Mouse (Mus musculus): ENCODE data around the gene Nck2. TPM values are rescaled to one million over a fixed set of nuclear protein-coding genes. Genes with fewer than 3 reads are reported as not detected.

Nck2 gene
- polyA plus RNA-seq, 1 experiment: 106 TPM

GRCm38 (mm10) chr1:43594738-43595137, 150.4 kb downstream of the Nck2 start:
- H3K4me1 ChIP-seq (replicated peaks; ENCODE audit: control insufficient read depth, insufficient read depth, low read length): peaks cover 22% of the 10 kb centered on the region
- no peak overlapping the region for H3K27ac ChIP-seq (ENCODE audit: control insufficient read depth, insufficient read depth, low read length)
- TF ChIP-seq POLR2A (IDR thresholded peaks at IDR 0.05; ENCODE audit: control insufficient read depth, extremely low read depth, insufficient read depth, low read length, poor library complexity) (no peak), CTCF (IDR thresholded peaks at IDR 0.05; ENCODE audit: borderline replicate concordance, control insufficient read depth, extremely low read depth, insufficient read depth, low read length, poor library complexity) (no peak)
- WGBS: 64% methylated on average over 4 of the region's 4 CpGs
- H3K27me3 ChIP-seq (ENCODE audit: control insufficient read depth, insufficient read depth, low read length): no peaks in the 10 kb centered on the region
- DNase-seq: no peak
- no peaks in the 10 kb centered on the region for H3K36me3 ChIP-seq (ENCODE audit: control insufficient read depth, insufficient read depth, low read length)
- H3K4me3 ChIP-seq (ENCODE audit: control insufficient read depth, insufficient read depth, low read length): no peak overlapping the region

GRCm38 (mm10) chr1:43597731-43598130, 153.4 kb downstream of the Nck2 start:
- no peak for TF ChIP-seq POLR2A (IDR thresholded peaks at IDR 0.05; ENCODE audit: control insufficient read depth, extremely low read depth, insufficient read depth, low read length, poor library complexity)
- TF ChIP-seq CTCF (IDR thresholded peaks at IDR 0.05; ENCODE audit: borderline replicate concordance, control insufficient read depth, extremely low read depth, insufficient read depth, low read length, poor library complexity): no peak
- no peak overlapping the region for H3K27ac ChIP-seq (ENCODE audit: control insufficient read depth, insufficient read depth, low read length)
- DNase-seq: no peak
- H3K4me3 ChIP-seq (ENCODE audit: control insufficient read depth, insufficient read depth, low read length): no peak overlapping the region
- no peaks in the 10 kb centered on the region for H3K36me3 ChIP-seq (ENCODE audit: control insufficient read depth, insufficient read depth, low read length)
- no peaks in the 10 kb centered on the region for H3K27me3 ChIP-seq (ENCODE audit: control insufficient read depth, insufficient read depth, low read length)
- peaks cover 32% of the 10 kb centered on the region for H3K4me1 ChIP-seq (replicated peaks; ENCODE audit: control insufficient read depth, insufficient read depth, low read length)

- DNase-seq: no peak
- H3K27ac ChIP-seq (ENCODE audit: control insufficient read depth, insufficient read depth, low read length): no peak overlapping the region
- H3K36me3 ChIP-seq (ENCODE audit: control insufficient read depth, insufficient read depth, low read length): no peaks in the 10 kb centered on the region
- no peak for TF ChIP-seq POLR2A (IDR thresholded peaks at IDR 0.05; ENCODE audit: control insufficient read depth, extremely low read depth, insufficient read depth, low read length, poor library complexity)
- TF ChIP-seq CTCF (IDR thresholded peaks at IDR 0.05; ENCODE audit: borderline replicate concordance, control insufficient read depth, extremely low read depth, insufficient read depth, low read length, poor library complexity): no peak
- no peaks in the 10 kb centered on the region for H3K27me3 ChIP-seq (ENCODE audit: control insufficient read depth, insufficient read depth, low read length)
- no peak overlapping the region for H3K4me3 ChIP-seq (ENCODE audit: control insufficient read depth, insufficient read depth, low read length)
- peaks cover 29% of the 10 kb centered on the region for H3K4me1 ChIP-seq (replicated peaks; ENCODE audit: control insufficient read depth, insufficient read depth, low read length)
Measured at GRCm38 (mm10) chr1:43599483-43599882, 155.1 kb downstream of the Nck2 start.

- Histone ChIP-seq H3K27ac (ENCODE audit: control insufficient read depth, insufficient read depth, low read length) (peak overlapping the region; percentile 68), H3K4me3 (ENCODE audit: control insufficient read depth, insufficient read depth, low read length) (peak overlapping the region; percentile 2; the same call in 1 of the 2 replicates), H3K36me3 (ENCODE audit: control insufficient read depth, insufficient read depth, low read length) (no peaks in the 10 kb centered on the region), H3K4me1 (replicated peaks; ENCODE audit: control insufficient read depth, insufficient read depth, low read length) (peaks cover 25% of the 10 kb centered on the region), H3K27me3 (ENCODE audit: control insufficient read depth, insufficient read depth, low read length) (no peaks in the 10 kb centered on the region)
- TF ChIP-seq POLR2A (IDR thresholded peaks at IDR 0.05; ENCODE audit: control insufficient read depth, extremely low read depth, insufficient read depth, low read length, poor library complexity) (no peak), CTCF (IDR thresholded peaks at IDR 0.05; ENCODE audit: borderline replicate concordance, control insufficient read depth, extremely low read depth, insufficient read depth, low read length, poor library complexity) (no peak)
- peak; percentile 65 for DNase-seq
- 12% methylated on average over 8 of the region's 8 CpGs for WGBS
Measured at GRCm38 (mm10) chr1:43601054-43601453, 156.7 kb downstream of the Nck2 start.

GRCm38 (mm10) chr1:43615948-43616347, 171.6 kb downstream of the Nck2 start:
- Histone ChIP-seq H3K36me3 (ENCODE audit: control insufficient read depth, insufficient read depth, low read length) (no peaks in the 10 kb centered on the region), H3K27me3 (ENCODE audit: control insufficient read depth, insufficient read depth, low read length) (no peaks in the 10 kb centered on the region), H3K27ac (ENCODE audit: control insufficient read depth, insufficient read depth, low read length) (no peak overlapping the region), H3K4me1 (replicated peaks; ENCODE audit: control insufficient read depth, insufficient read depth, low read length) (no peaks in the 10 kb centered on the region), H3K4me3 (ENCODE audit: control insufficient read depth, insufficient read depth, low read length) (no peak overlapping the region)
- 88% methylated on average over 4 of the region's 4 CpGs for WGBS
- TF ChIP-seq POLR2A (IDR thresholded peaks at IDR 0.05; ENCODE audit: control insufficient read depth, extremely low read depth, insufficient read depth, low read length, poor library complexity): no peak
- TF ChIP-seq CTCF (IDR thresholded peaks at IDR 0.05; ENCODE audit: borderline replicate concordance, control insufficient read depth, extremely low read depth, insufficient read depth, low read length, poor library complexity): no peak
- no peak for DNase-seq

Other genes starting within 250 kb of the Nck2 start
- 5.5 and 58.9 TPM in 2 replicates for gene Fhl2, start 247.6 kb upstream of the Nck2 start, polyA plus RNA-seq (2012; rRNA removed)